Mouse (Mus musculus): ENCODE results near the gene Pdcd11.

The Pdcd11 gene

GRCm38 (mm10) chr19:47090550-47091156 is at the start of gene Pdcd11, which contains the start of gene Usmg5:
Gene Pdcd11, plus strand, starts transcription at chr19:47090768.
Gene Usmg5, minus strand, starts transcription at chr19:47090647.
- DNase-seq (ENCODE audit: low read depth in 2 of 2, low spot score in 2 of 2) = peak; percentile 85 to 87

GRCm38 (mm10) chr19:47043608-47044007 is 47.0 kb upstream of the Pdcd11 start:
- peak in 1 of 2 experiments; percentile 3 for DNase-seq (ENCODE audit: low read depth in 2 of 2, low spot score in 2 of 2)

GRCm38 (mm10) chr19:47046343-47046742 is 44.2 kb upstream of the Pdcd11 start:
- DNase-seq (ENCODE audit: low read depth in 2 of 2, low spot score in 2 of 2) = no peak

- DNase-seq (ENCODE audit: low read depth in 2 of 2, low spot score in 2 of 2) = no peak
These were observed 43.2 kb upstream of the Pdcd11 start for GRCm38 (mm10) chr19:47047236-47047833.

GRCm38 (mm10) chr19:47049061-47049460 is 41.5 kb upstream of the Pdcd11 start:
- no peak for DNase-seq (ENCODE audit: low read depth in 2 of 2, low spot score in 2 of 2)

- DNase-seq (ENCODE audit: low read depth in 2 of 2, low spot score in 2 of 2) = no peak
These were observed 40.7 kb upstream of the Pdcd11 start for GRCm38 (mm10) chr19:47049840-47050239.

- peak; percentile 75 to 78 for DNase-seq (ENCODE audit: low read depth in 2 of 2, low spot score in 2 of 2)
These were observed 40.1 kb upstream of the Pdcd11 start, which contains the start of gene Pcgf6 for GRCm38 (mm10) chr19:47050271-47051032. Gene Pcgf6, minus strand, starts transcription at chr19:47050906.

- DNase-seq (ENCODE audit: low read depth in 2 of 2, low spot score in 2 of 2) = no peak
These were observed 37.6 kb upstream of the Pdcd11 start for GRCm38 (mm10) chr19:47052927-47053326.

GRCm38 (mm10) chr19:47053471-47053870 is 37.1 kb upstream of the Pdcd11 start:
- DNase-seq (ENCODE audit: low read depth in 2 of 2, low spot score in 2 of 2) = no peak

GRCm38 (mm10) chr19:47057684-47058083 is 32.9 kb upstream of the Pdcd11 start:
- DNase-seq (ENCODE audit: low read depth in 2 of 2, low spot score in 2 of 2) = no peak

GRCm38 (mm10) chr19:47065860-47066259 is 24.7 kb upstream of the Pdcd11 start:
- DNase-seq (ENCODE audit: low read depth in 2 of 2, low spot score in 2 of 2) = no peak

GRCm38 (mm10) chr19:47067096-47067882 is 23.3 kb upstream of the Pdcd11 start, which contains the start of gene Taf5:
Gene Taf5, plus strand, starts transcription at chr19:47067746.
- DNase-seq (ENCODE audit: low read depth in 2 of 2, low spot score in 2 of 2) = peak; percentile 96 to 99

- DNase-seq (ENCODE audit: low read depth in 2 of 2, low spot score in 2 of 2) = peak; percentile 80 to 82
These were observed 22.5 kb upstream of the Pdcd11 start for GRCm38 (mm10) chr19:47067924-47068611.

GRCm38 (mm10) chr19:47088226-47088625 is 2.3 kb upstream of the Pdcd11 start:
- DNase-seq (ENCODE audit: low read depth in 2 of 2, low spot score in 2 of 2) = no peak

GRCm38 (mm10) chr19:47089718-47090525 is 646 bp upstream of the Pdcd11 start:
- DNase-seq (ENCODE audit: low read depth in 2 of 2, low spot score in 2 of 2) = peak; percentile 7 to 18

- DNase-seq (ENCODE audit: low read depth in 2 of 2, low spot score in 2 of 2) = no peak
These were observed 10.5 kb downstream of the Pdcd11 start for GRCm38 (mm10) chr19:47101080-47101479.

GRCm38 (mm10) chr19:47104641-47105271 is 14.2 kb downstream of the Pdcd11 start:
- no peak for DNase-seq (ENCODE audit: low read depth in 2 of 2, low spot score in 2 of 2)

GRCm38 (mm10) chr19:47118634-47119033 is 28.1 kb downstream of the Pdcd11 start:
- DNase-seq (ENCODE audit: low read depth in 2 of 2, low spot score in 2 of 2) = no peak

GRCm38 (mm10) chr19:47121054-47121453 is 30.5 kb downstream of the Pdcd11 start:
- peak in 1 of 2 experiments; percentile 8 for DNase-seq (ENCODE audit: low read depth in 2 of 2, low spot score in 2 of 2)
